In genomic region chr11:31803319-31803891, GRCm38 (mm10) we compare ENCODE assay signal across 8 mouse cellular contexts.
DNase-seq lines count a peak whose midpoint lies in the region; ATAC-seq and TF ChIP-seq lines count a peak whose summit lies in the region.

No protein-coding gene starts in this region.

- TF ChIP-seq EP300 in lung, postnatal 0 days (IDR thresholded peaks at IDR 0.05): no peak

- 16% methylated on average over 3 of the region's 3 CpGs for WGBS in intestine, postnatal 0 days
- WGBS in lung, postnatal 0 days: 33% methylated on average over 3 of the region's 3 CpGs

- H3K27me3 ChIP-seq in intestine, postnatal 0 days (replicated peaks; ENCODE audit: control insufficient read depth, insufficient read depth, low read length): no peaks in the 10 kb centered on the region
- H3K27me3 ChIP-seq in lung, postnatal 0 days (replicated peaks; ENCODE audit: insufficient read depth, low read length): no peaks in the 10 kb centered on the region

- no peak overlapping the region for H3K9ac ChIP-seq in intestine, postnatal 0 days (ENCODE audit: low read depth, low read length)
- H3K9ac ChIP-seq in lung, postnatal 0 days (replicated peaks; ENCODE audit: low read depth): no peak overlapping the region

- DNase-seq in cerebellum, postnatal 25 days: peak; percentile 41 to 48
- DNase-seq in cerebellum, adult 9-10 months: no peak
- peak; percentile 34 for DNase-seq in right cerebral cortex, adult 18-20 months
- DNase-seq in right cerebral cortex, adult 2 months (ENCODE audit: low spot score in 2 of 2): no peak
- DNase-seq in lung, postnatal 0 days (ENCODE audit: low spot score): peak; percentile 62
- no peak for DNase-seq in cerebellum, adult 11 months
- DNase-seq in Muller cell, postnatal 12 days (ENCODE audit: inconsistent ontology term): no peak

- H3K4me3 ChIP-seq in intestine, postnatal 0 days (ENCODE audit: low read depth, low read length): no peak overlapping the region
- H3K4me3 ChIP-seq in lung, postnatal 0 days (ENCODE audit: low read depth, low read length): no peak overlapping the region

- H3K27ac ChIP-seq in intestine, postnatal 0 days (ENCODE audit: low read depth, low read length): peak overlapping the region; percentile 83
- peak overlapping the region; percentile 33; the same call in 1 of the 2 replicates for H3K27ac ChIP-seq in lung, postnatal 0 days (ENCODE audit: low read length)

- TF ChIP-seq CTCF in intestine, postnatal 0 days (IDR thresholded peaks at IDR 0.05; ENCODE audit: low read depth): no peak
- no peak for TF ChIP-seq CTCF in lung, postnatal 0 days (IDR thresholded peaks at IDR 0.05)

- H3K4me2 ChIP-seq in intestine, postnatal 0 days (replicated peaks; ENCODE audit: low read depth): no peak overlapping the region
- no peak overlapping the region for H3K4me2 ChIP-seq in lung, postnatal 0 days (replicated peaks; ENCODE audit: low read depth, low read length)

- no peaks in the 10 kb centered on the region for H3K9me3 ChIP-seq in intestine, postnatal 0 days (ENCODE audit: control insufficient read depth)
- no peaks in the 10 kb centered on the region for H3K9me3 ChIP-seq in lung, postnatal 0 days (ENCODE audit: low read length)

- ATAC-seq in intestine, postnatal 0 days: peak; percentile 39
- peak; percentile 43 for ATAC-seq in lung, postnatal 0 days

- H3K36me3 ChIP-seq in intestine, postnatal 0 days (ENCODE audit: control insufficient read depth, insufficient read depth): no peaks in the 10 kb centered on the region
- no peaks in the 10 kb centered on the region for H3K36me3 ChIP-seq in lung, postnatal 0 days (ENCODE audit: insufficient read depth, low read length)

- no peaks in the 10 kb centered on the region for H3K4me1 ChIP-seq in intestine, postnatal 0 days (replicated peaks; ENCODE audit: control insufficient read depth, insufficient read depth, low read length)
- H3K4me1 ChIP-seq in lung, postnatal 0 days (ENCODE audit: insufficient read depth, low read depth, low read length): peaks cover 3% of the 10 kb centered on the region; the same call in 1 of the 2 replicates

Comparison
In these comparisons a context has a peak if more than half of its experiments do, and no peak if none do; other contexts are left out.
1. DNase-seq: peak in cerebellum, postnatal 25 days (2 of 2), right cerebral cortex, adult 18-20 months (single experiment) and lung, postnatal 0 days (single experiment); none in cerebellum, adult 9-10 months (single experiment), right cerebral cortex, adult 2 months (0 of 2), cerebellum, adult 11 months (single experiment) and Muller cell, postnatal 12 days (single experiment).